Mouse (Mus musculus) bone marrow macrophage, adult 2 months (primary cell): ENCODE data around the gene Dmd. TPM values are rescaled to one million over a fixed set of nuclear protein-coding genes. Genes with fewer than 3 reads are reported as not detected.
"Not testable (repeated sequence)": the region's sequence is repeated elsewhere in the genome, so short reads cannot be mapped to it uniquely, and the experiment has no call there.

Experiments used
- H3K27ac ChIP-seq: 2 replicates; pipeline ENCODE4 v1.5.1; 2012; ENCODE audit warnings: low read depth, low read length; ENCODE audit not compliant: insufficient read depth
- H3K4me1 ChIP-seq: 2 replicates; pipeline ENCODE4 v1.6.1; 2012; ENCODE audit warnings: low read length; ENCODE audit not compliant: control insufficient read depth, insufficient read depth
- H3K4me3 ChIP-seq: 2 replicates; pipeline ENCODE4 v1.5.1; 2012; ENCODE audit warnings: mild to moderate bottlenecking, low read length, moderate library complexity; ENCODE audit not compliant: insufficient read depth
- CTCF ChIP-seq: IDR thresholded peaks from 2 replicates; pipeline ENCODE4 v1.5.1; 2012; ENCODE audit warnings: low read depth, mild to moderate bottlenecking, low read length, moderate library complexity
- POLR2A ChIP-seq: IDR thresholded peaks from 2 replicates; pipeline ENCODE4 v1.6.1; 2012; ENCODE audit warnings: mild to moderate bottlenecking, low read depth, low read length, borderline replicate concordance
- polyA plus RNA-seq: library from polyadenylated mRNA; stranded (reverse); fragments of >200 nt; gene quantifications from 2 replicates; pipeline ENCODE4 v1.2.4, GENCODE M21; 2012; ENCODE audit not compliant: missing spikeins, insufficient read depth, insufficient read length

Dmd gene
- polyA plus RNA-seq, 1 experiment: 0.23 TPM

GRCm38 (mm10) chrX:83740533-83740932 is 791.9 kb downstream of the Dmd start:
- no peak overlapping the region for H3K27ac ChIP-seq
- no peak overlapping the region for H3K4me3 ChIP-seq
- TF ChIP-seq POLR2A: no peak
- TF ChIP-seq CTCF: no peak
- no peaks in the 10 kb centered on the region for H3K4me1 ChIP-seq

GRCm38 (mm10) chrX:83746301-83747008 is 797.8 kb downstream of the Dmd start:
- TF ChIP-seq CTCF: no peak
- TF ChIP-seq POLR2A: no peak
- Histone ChIP-seq H3K4me3 (no peak overlapping the region), H3K4me1 (no peaks in the 10 kb centered on the region), H3K27ac (no peak overlapping the region)

- Histone ChIP-seq H3K4me1 (no peaks in the 10 kb centered on the region), H3K27ac (no peak overlapping the region), H3K4me3 (no peak overlapping the region)
- TF ChIP-seq POLR2A: no peak
- no peak for TF ChIP-seq CTCF
Observed at GRCm38 (mm10) chrX:83787406-83787805, 838.7 kb downstream of the Dmd start.

GRCm38 (mm10) chrX:83867469-83867868 is 918.8 kb downstream of the Dmd start:
- not testable (repeated sequence) for H3K27ac ChIP-seq, H3K4me1 ChIP-seq, H3K4me3 ChIP-seq

- not testable (repeated sequence) for H3K4me1 ChIP-seq, H3K27ac ChIP-seq, H3K4me3 ChIP-seq
Observed at GRCm38 (mm10) chrX:83875389-83875788, 926.7 kb downstream of the Dmd start.

GRCm38 (mm10) chrX:83975895-83976294 is 1027.2 kb downstream of the Dmd start:
- Histone ChIP-seq H3K27ac (no peak overlapping the region), H3K4me1 (no peaks in the 10 kb centered on the region), H3K4me3 (no peak overlapping the region)
- no peak for TF ChIP-seq CTCF
- no peak for TF ChIP-seq POLR2A

GRCm38 (mm10) chrX:84001294-84001693 is 1052.6 kb downstream of the Dmd start:
- no peak for TF ChIP-seq POLR2A
- TF ChIP-seq CTCF: 0 out of 2 replicates have a peak, but pooled peaks have one; percentile 20
- H3K27ac ChIP-seq: no peak overlapping the region
- H3K4me1 ChIP-seq: no peaks in the 10 kb centered on the region
- H3K4me3 ChIP-seq: no peak overlapping the region

- not testable (repeated sequence) for H3K4me3 ChIP-seq, H3K4me1 ChIP-seq, H3K27ac ChIP-seq
Observed at GRCm38 (mm10) chrX:84062431-84062830, 1113.8 kb downstream of the Dmd start.

- TF ChIP-seq CTCF (no peak), POLR2A (no peak)
- H3K4me1 ChIP-seq: no peaks in the 10 kb centered on the region
- no peak overlapping the region for H3K4me3 ChIP-seq
- H3K27ac ChIP-seq: no peak overlapping the region
Observed at GRCm38 (mm10) chrX:84165872-84166271, 1217.2 kb downstream of the Dmd start.

GRCm38 (mm10) chrX:84241297-84241859 is 1292.7 kb downstream of the Dmd start:
- H3K4me1 ChIP-seq: no peaks in the 10 kb centered on the region
- H3K27ac ChIP-seq: no peak overlapping the region
- TF ChIP-seq POLR2A (no peak), CTCF (no peak)
- no peak overlapping the region for H3K4me3 ChIP-seq

GRCm38 (mm10) chrX:84330593-84330992 is 1381.9 kb downstream of the Dmd start:
- Histone ChIP-seq H3K4me3 (no peak overlapping the region), H3K27ac (no peak overlapping the region), H3K4me1 (no peaks in the 10 kb centered on the region)
- TF ChIP-seq POLR2A (no peak), CTCF (no peak)
